Mouse (Mus musculus) retina, adult 2 months (tissue): ENCODE measurements at regions not wholly inside any gene's neighbourhood (a gene's known extent, or its start where the extent isn't known, plus 50 kb on each side); places are given as distances from the start of the nearest gene placed in this dataset.
A peak's percentile ranks its signal among the peaks of the same experiment; 100 is the strongest.
"Not testable (repeated sequence)": the region's sequence is repeated elsewhere in the genome, so short reads cannot be mapped to it uniquely, and the experiment has no call there.

Source experiments
- DNase-seq: peaks from one replicate; pipeline ENCODE4 v3.0.0-alpha.2; 2012; ENCODE audit warnings: low read depth, low spot score

DNA sequence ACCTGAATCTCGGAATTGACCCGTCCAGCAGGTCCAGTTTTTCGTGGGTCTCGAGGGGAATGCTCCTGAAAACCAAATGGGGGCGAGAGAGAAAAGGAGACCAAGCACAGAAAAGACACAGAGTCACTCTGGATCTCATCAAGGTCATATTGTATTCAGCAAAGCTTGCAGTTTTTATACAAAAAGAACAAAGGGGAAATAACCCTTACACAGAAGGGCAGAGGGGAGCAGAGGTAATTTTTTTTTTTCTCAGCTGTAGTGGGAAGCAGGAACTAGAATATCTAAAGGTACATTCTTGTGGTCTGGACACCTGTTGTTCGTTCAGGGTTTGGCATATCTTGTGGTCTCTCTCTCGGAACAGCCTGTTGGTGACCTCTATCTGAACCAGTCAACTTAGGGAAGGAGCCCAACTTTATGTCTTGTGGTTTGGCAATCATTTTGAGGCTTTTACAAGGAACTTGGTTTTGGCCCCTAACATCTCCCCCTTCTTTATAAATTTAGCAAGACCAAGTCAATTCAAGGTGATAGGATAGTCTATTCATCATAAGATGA is 1645.9 kb upstream of the Cdh9 start:
- DNase-seq: no peak

DNA sequence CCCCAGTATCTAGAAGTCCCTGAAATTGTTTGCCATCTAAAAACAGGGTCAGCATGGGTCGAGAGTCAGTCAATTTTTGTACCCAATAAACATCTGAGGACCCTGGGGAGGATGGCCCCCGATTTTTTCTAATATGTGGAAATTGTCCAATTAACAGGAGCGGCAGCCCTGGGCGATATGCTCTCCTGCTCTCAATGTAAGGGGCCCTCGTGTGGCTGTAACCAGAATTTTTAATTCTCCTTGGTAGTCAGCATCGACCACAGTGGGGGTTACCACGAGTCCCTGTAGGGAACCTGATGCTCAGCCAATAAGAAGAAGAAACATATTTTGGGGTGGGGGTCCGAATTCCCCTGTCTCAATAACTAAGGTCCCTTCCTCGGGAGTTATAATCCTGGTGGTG is 1639.9 kb upstream of the Cdh9 start:
- DNase-seq: not testable (repeated sequence)

DNA sequence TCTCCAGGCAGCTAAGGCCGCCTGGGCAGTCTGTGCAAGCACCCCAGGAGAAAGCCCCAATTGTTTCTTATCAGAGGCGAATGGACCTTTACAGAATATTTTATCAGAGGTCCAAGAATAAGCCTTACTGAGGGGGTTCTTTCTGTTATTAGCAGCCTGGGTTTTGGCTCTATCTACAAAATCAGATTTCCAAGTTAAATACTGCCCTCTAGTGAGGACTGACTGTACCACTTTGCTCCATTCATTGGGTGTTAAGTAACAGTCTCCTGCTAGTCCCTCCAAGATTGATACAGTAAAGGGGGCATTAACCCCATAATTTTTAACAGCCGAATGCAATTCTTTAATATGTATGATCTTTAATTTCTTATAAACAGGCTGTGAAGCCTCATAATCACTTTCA is 1638.8 kb upstream of the Cdh9 start:
- not testable (repeated sequence) for DNase-seq

DNA sequence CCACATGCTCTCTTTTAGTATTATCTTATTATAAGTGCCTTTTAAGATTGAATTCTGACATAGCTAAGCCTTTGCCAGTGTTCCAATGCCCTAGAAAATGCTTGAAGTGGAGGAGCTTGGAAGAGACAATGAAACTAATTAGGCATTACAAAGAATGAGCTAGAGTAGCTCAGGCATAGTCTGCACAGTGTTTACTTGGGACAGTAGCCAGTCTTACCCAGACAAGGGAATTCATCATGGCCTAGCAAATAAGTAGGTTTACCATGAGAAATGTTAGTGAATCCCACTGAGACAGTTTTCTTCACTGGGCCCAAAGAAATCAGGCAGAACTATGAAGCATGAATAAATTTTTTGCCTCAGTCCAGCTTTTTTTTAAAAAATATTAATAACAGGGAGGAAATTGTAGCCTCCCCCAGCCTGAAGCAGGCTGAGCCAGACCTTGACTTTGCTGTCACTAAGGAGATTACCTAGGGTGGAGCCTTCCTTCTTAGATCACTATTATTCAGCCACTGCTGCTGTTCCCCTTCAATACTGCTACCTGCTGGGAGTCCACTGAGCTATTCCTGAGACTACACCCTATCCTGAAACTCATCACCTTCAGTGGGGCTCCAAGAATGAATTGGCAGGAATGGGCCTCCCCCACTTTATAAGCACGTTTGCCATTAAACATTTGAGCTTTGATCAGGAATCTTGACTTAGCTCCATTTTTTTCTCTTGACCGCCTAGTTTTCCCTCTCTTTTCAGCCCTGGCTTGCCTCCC is 1636.8 kb upstream of the Cdh9 start:
- no peak for DNase-seq

DNA sequence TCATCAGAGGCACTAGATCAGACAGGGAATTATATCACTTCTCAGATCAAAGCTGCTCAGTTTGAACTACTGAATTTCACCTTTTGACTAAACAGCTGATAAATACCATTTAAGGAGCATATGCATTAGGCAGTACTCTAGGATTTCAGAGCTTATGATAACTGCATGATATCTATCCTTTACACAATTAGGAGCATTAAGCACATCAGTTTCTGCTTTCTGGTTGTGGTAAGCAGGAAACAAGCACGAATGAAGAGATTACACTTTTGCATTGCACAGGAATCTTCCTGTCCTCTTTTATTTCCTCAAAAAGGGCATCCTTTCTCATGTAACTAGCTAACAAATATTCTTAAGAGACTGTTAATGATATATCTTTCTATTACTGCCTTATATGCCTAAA is 1631.2 kb upstream of the Cdh9 start:
- DNase-seq: no peak

DNA sequence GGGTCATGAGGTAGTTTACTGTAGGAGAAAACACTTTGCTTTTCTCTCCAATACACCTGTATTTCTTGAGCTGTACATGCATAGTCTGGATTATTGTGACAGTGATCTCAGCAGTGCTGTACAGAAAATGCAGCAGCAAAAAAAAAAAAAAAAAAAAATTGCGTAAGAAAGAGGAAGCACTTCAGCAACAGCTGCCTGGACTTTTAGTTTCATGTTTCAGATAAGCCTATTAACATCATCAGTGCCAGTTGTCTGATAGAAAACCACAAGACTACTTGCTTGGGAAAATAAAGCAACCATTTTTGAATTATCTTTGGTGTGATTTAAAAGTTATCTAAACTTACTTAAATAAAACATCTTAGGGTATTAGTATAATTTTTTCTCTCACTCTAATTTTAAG is 1626.4 kb upstream of the Cdh9 start:
- no peak for DNase-seq

DNA sequence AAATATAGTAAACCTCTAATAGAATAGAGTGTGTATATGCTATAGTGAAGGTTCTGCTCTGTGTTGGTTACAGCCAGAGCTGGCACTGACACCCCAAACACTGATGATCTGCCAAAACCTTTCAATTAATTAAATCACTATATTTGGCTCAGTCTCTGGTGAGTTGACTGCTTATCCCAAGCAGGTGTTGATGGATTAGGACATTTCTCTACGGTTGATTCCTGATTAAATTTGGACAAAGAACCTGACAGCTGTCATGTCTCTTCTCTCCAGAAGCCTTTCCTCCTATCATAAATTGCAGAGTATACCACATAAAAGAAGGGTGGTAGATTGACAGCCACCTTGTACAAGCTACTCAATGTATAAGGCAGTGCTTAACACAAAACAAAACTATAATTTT is 1608.4 kb upstream of the Cdh9 start:
- DNase-seq: no peak

DNA sequence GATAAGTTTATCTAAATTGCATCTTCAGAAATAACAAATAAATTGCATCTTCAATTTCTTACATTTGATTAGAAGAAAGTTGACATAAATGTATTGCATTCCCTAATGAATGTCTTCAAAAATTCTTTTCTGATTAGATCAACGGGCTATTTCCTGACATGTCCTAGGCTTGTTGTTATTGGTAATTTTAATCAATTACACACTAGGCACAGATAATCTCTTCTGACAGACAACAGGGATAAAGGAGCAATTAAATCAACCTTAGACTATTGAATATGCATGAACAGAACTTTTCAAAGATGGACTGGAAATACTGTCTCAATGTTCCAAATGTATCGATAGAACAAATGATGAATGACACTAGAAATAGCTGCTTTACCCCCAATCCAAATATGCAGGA is 1579.8 kb upstream of the Cdh9 start:
- no peak for DNase-seq

DNA sequence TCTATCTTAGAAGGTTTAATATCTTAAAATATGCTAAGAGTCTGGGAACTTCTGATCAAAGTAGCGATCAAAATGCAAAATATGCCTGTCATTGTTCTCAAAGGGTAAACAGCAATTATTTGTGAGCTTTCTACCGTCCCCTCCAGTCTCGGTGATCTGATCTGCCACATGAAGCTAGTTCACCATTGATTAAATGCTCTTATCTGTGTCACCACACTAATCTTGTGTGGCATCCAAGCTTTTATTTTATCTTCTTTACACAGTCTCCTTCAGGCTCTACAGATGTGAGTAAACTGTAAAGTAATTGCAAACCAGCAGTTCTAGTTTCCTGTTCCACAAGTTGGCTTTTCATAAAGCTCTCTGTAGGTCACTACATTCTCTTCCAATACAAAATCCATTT is 1573.1 kb upstream of the Cdh9 start:
- DNase-seq: no peak

DNA sequence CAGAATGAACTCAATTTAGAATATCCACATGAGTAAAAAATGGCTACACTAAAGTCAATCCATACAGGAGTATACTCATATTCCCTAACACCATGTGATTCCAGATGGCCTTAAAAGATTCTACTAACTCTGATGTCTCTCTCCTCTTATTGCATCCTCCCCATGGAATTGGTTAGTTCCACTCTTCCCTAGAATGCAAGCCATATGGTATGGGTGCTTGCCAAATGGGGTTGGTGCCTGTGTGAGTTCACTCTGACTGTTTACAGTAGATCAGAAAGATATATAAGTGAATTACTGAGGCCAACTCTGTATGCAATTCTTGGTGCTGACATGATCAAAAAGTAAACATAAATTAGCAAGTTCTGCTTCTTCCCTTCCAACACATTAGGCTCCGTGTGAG is 1558.2 kb upstream of the Cdh9 start:
- no peak for DNase-seq

DNA sequence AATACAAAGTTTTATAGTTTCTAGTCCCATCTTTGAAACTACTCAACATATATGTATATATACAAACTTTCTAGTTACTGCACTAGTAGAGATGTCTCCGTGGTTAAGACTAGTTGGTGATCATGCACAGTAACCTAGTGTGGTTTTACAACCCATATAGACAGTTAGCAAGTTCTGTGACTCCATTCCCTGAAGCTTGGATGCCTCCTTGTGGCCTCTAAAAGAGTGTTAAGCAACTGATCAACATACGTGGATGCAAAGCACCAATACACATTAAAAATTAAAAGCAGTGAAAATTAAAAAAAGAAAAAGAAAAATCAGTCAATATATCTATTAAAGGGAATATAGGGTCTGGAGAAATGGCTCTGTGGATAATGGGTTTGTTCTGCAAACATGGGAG is 1508.3 kb upstream of the Cdh9 start:
- DNase-seq: no peak

DNA sequence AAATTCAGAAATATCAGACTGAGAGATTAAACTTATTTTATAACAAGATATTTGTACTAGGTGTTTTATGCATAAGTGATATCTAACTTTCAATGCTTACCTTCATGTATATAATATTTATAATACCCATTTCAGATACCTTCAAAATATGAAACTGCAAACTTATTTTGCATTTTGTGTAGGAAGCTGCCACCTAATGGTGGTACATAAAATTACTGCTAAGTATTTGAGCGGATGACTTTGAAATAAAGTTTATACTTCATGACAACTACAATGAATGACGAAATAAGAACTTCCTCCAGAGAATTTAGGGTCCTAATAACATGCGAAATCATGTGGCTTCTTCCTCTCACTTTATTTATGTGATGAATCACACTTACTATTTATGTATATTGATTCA is 1498.6 kb upstream of the Cdh9 start:
- no peak for DNase-seq

DNA sequence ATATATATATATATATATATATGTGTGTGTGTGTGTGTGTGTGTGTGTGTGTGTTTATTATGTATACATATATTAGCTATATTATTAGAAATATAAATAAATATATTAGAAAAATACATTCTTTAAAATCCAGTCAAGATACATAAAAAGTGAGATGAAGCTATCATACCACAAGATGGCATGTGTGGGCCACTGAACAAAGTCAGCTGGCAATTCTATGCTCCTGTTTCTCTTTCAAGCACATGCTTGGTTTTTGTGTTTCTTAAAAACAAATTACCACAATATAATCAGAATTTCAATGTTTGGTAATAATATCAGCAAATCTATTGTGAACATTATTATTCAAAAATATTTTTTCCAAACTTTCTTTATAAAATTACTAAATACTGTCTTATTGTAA is 1490.2 kb upstream of the Cdh9 start:
- peak; percentile 0 for DNase-seq
